Mouse (Mus musculus) forebrain, embryonic 16.5 days (tissue): ENCODE measurements around the gene Ano6. TPM values are rescaled to one million over a fixed set of nuclear protein-coding genes. Genes with fewer than 3 reads are reported as not detected.

Source experiments
- ATAC-seq: fragments of 200-750 bp; cut with Nextera tagmentation; 2 replicates; pipeline ENCODE4 v1.8.0; 2017; ENCODE audit warnings: mild to moderate bottlenecking, moderate library complexity
- H3K27ac ChIP-seq: fragments of 300-500 bp; sonication (generic); 2 replicates; pipeline ENCODE4 v1.5.1; 2014; ENCODE audit warnings: low read length, control low read depth
- H3K27me3 ChIP-seq: fragments of 300-500 bp; sonication (generic); replicated peaks from 2 replicates; pipeline ENCODE4 v1.6.1; 2014; ENCODE audit warnings: low read length; ENCODE audit not compliant: control insufficient read depth, insufficient read depth
- H3K36me3 ChIP-seq: fragments of 300-500 bp; sonication (generic); 2 replicates; pipeline ENCODE4 v1.6.1; 2014; ENCODE audit not compliant: control insufficient read depth, insufficient read depth
- H3K4me1 ChIP-seq: fragments of 300-500 bp; sonication (generic); replicated peaks from 2 replicates; pipeline ENCODE4 v1.6.1; 2014; ENCODE audit warnings: low read length; ENCODE audit not compliant: control insufficient read depth, insufficient read depth
- H3K4me2 ChIP-seq: fragments of 300-500 bp; sonication (generic); 2 replicates; pipeline ENCODE4 v1.6.1; 2014; ENCODE audit warnings: mild to moderate bottlenecking, low read length, control low read depth
- H3K4me3 ChIP-seq: fragments of 300-500 bp; sonication (generic); replicated peaks from 2 replicates; pipeline ENCODE4 v1.5.1; 2014; ENCODE audit warnings: mild to moderate bottlenecking, low read length, control low read depth
- H3K9ac ChIP-seq: fragments of 300-500 bp; sonication (generic); replicated peaks from 2 replicates; pipeline ENCODE4 v1.6.1; 2014; ENCODE audit warnings: low read depth, low read length, control low read depth
- H3K9me3 ChIP-seq: fragments of 300-500 bp; sonication (generic); 2 replicates; pipeline ENCODE4 v1.6.1; 2016; ENCODE audit warnings: low read length; ENCODE audit not compliant: control insufficient read depth
- WGBS: fragments of 180-500 bp; shearing (Covaris S2); extraction: QIAGEN DNeasy Blood & Tissue Kit; methylation state at CpG from one replicate; pipeline ENCODE4 v1.1.7; 2014; 5-methylcytosine and 5-hydroxymethylcytosine counted together
- polyA plus RNA-seq: library from polyadenylated mRNA; unstranded; fragments of >200 nt; fragmentation: Nextera tagmentation; extraction: Ambion mirVana; gene quantifications from 2 replicates; pipeline ENCODE4 v1.2.1, GENCODE M21; 2015

Ano6 gene
- polyA plus RNA-seq, 1 experiment from 2014 or later: 24.6 TPM

- Histone ChIP-seq H3K27me3 (no peaks in the 10 kb centered on the region), H3K27ac (no peak overlapping the region), H3K4me2 (no peak overlapping the region), H3K4me3 (no peak overlapping the region), H3K4me1 (peaks cover 25% of the 10 kb centered on the region), H3K9me3 (no peaks in the 10 kb centered on the region), H3K36me3 (no peaks in the 10 kb centered on the region), H3K9ac (no peak overlapping the region)
- ATAC-seq: no peak
- 91% methylated on average over 3 of the region's 3 CpGs for WGBS
These were observed 171.9 kb downstream of the Ano6 start for GRCm38 (mm10) chr15:95962411-95963123.

DNA sequence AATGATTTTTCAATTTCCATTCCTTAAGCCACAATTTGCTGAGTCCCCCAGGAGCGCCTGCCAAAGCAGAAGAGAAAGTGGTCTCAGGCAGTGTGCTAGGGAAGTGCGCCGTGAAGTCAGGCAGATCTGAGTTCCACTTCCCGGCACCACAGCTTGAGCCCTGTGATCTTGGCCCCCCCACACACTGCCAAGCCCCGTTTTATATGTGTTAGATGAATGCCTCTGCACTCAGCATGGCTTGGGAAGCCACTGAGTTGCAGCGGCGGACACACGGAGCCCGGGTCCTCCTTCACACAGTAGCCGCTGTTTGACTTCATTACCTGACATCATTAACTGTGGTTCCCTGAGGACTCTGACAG is 172.5 kb downstream of the Ano6 start:
- ATAC-seq: peak; percentile 9; the same call in 1 of the 2 replicates
- H3K27me3 ChIP-seq: no peaks in the 10 kb centered on the region
- H3K4me1 ChIP-seq: peaks cover 25% of the 10 kb centered on the region
- no peaks in the 10 kb centered on the region for H3K9me3 ChIP-seq
- H3K27ac ChIP-seq: no peak overlapping the region; the same call in 1 of the 2 replicates
- H3K4me2 ChIP-seq: no peak overlapping the region
- no peak overlapping the region for H3K9ac ChIP-seq
- no peak overlapping the region for H3K4me3 ChIP-seq
- WGBS: 60% methylated on average over 10 of the region's 10 CpGs
- H3K36me3 ChIP-seq: no peaks in the 10 kb centered on the region

GRCm38 (mm10) chr15:95963533-95964250 is 173.0 kb downstream of the Ano6 start:
- ATAC-seq: peak; percentile 81

DNA sequence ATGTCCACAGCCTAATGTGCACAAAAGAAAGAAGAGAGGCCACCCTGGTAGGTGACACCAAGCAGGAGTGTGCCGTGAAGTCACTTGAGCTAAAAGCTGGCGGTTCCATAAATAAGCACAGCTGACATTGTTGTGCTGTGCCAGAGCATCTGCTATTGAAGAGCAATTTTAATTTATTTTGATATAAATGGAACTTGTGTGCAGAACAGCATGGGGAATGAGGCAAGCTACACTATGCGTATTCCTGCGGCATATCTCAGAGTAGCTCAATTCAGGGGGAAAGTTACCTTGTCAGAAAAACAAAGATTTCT is 173.6 kb downstream of the Ano6 start:
- Histone ChIP-seq H3K27me3 (no peaks in the 10 kb centered on the region), H3K4me1 (peaks cover 25% of the 10 kb centered on the region), H3K36me3 (no peaks in the 10 kb centered on the region), H3K4me2 (no peak overlapping the region), H3K4me3 (no peak overlapping the region), H3K27ac (peak overlapping the region; percentile 70), H3K9me3 (no peaks in the 10 kb centered on the region), H3K9ac (no peak overlapping the region)
- 27% methylated on average over 4 of the region's 4 CpGs for WGBS
- peak; percentile 87 for ATAC-seq

More at GRCm38 (mm10) chr15:95963533-95964250, 173.0 kb downstream of the Ano6 start:
- H3K4me3 ChIP-seq: no peak overlapping the region
- H3K4me2 ChIP-seq: no peak overlapping the region
- H3K9me3 ChIP-seq: no peaks in the 10 kb centered on the region
- WGBS: 53% methylated on average over 12 of the region's 12 CpGs
- no peak overlapping the region for H3K9ac ChIP-seq
- H3K36me3 ChIP-seq: no peaks in the 10 kb centered on the region
- no peaks in the 10 kb centered on the region for H3K27me3 ChIP-seq
- H3K27ac ChIP-seq: peak overlapping the region; percentile 70
- H3K4me1 ChIP-seq: peaks cover 25% of the 10 kb centered on the region

GRCm38 (mm10) chr15:95966979-95967378 is 176.3 kb downstream of the Ano6 start:
- ATAC-seq: no peak
- Histone ChIP-seq H3K27ac (no peak overlapping the region), H3K4me1 (peaks cover 25% of the 10 kb centered on the region), H3K36me3 (no peaks in the 10 kb centered on the region), H3K4me2 (no peak overlapping the region), H3K4me3 (no peak overlapping the region), H3K27me3 (no peaks in the 10 kb centered on the region), H3K9ac (no peak overlapping the region), H3K9me3 (no peaks in the 10 kb centered on the region)
- WGBS: 100% methylated on average over 2 of the region's 2 CpGs

DNA sequence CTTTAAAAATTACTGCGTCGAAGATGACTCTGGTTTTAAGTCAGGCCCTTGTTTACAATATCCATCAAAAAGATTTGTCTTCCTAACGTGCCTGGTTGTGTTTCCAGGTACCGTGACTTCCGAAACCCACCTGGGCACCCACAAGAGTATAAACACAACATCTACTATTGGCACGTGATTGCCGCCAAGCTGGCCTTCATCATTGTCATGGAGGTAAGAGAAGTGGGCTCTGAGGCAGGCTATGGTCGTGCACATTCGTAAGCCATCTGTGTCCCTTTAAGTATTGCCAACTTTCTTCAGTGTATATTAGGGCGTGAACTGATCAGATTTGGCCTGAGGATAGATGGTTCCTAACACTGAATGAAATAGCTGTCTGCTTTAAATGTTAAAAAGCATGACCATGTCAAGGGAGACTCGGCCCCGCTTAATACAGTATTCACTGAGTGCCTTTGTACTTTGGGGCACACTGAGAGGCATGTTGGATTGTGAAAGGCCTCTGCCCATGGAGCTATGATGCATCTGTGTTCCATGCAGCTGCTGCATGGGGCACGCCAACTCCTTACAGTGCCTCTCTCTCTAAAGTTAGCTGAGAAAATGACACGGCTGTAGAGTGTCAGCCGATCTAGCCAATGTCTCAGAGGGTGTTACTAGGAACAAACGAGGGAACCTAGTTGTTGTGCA is 177.0 kb downstream of the Ano6 start:
- Histone ChIP-seq H3K27ac (no peak overlapping the region), H3K27me3 (no peaks in the 10 kb centered on the region), H3K4me3 (no peak overlapping the region), H3K36me3 (peaks cover 3% of the 10 kb centered on the region; the same call in 1 of the 2 replicates), H3K4me2 (no peak overlapping the region), H3K9ac (no peak overlapping the region), H3K4me1 (peaks cover 25% of the 10 kb centered on the region), H3K9me3 (no peaks in the 10 kb centered on the region)
- ATAC-seq: no peak
- 78% methylated on average over 16 of the region's 16 CpGs for WGBS

DNA sequence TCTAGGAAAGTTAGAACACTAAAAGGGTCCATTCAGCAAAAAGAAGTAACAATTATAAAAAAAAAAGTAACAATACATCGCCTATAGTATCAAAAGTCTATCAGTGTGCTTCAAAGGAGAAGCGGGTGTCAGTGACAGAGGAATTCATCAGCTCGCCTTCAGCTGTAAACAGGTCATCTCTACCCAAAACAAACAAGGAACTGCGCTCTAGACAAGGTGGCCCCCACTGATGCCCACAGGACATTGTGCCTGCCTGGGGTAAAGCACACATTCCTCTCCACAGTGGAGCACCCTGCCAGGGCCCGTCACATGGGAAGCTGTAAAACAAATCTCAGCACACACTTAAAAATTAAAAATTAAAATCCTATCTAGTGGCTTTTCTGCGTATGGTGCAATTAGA is 179.0 kb downstream of the Ano6 start:
- no peak overlapping the region for H3K27ac ChIP-seq
- peaks cover 9% of the 10 kb centered on the region for H3K36me3 ChIP-seq
- 93% methylated on average over 6 of the region's 6 CpGs for WGBS
- no peak overlapping the region for H3K4me3 ChIP-seq
- no peaks in the 10 kb centered on the region for H3K27me3 ChIP-seq
- ATAC-seq: no peak
- H3K4me2 ChIP-seq: no peak overlapping the region
- H3K4me1 ChIP-seq: peaks cover 6% of the 10 kb centered on the region
- H3K9me3 ChIP-seq: no peaks in the 10 kb centered on the region
- H3K9ac ChIP-seq: no peak overlapping the region

DNA sequence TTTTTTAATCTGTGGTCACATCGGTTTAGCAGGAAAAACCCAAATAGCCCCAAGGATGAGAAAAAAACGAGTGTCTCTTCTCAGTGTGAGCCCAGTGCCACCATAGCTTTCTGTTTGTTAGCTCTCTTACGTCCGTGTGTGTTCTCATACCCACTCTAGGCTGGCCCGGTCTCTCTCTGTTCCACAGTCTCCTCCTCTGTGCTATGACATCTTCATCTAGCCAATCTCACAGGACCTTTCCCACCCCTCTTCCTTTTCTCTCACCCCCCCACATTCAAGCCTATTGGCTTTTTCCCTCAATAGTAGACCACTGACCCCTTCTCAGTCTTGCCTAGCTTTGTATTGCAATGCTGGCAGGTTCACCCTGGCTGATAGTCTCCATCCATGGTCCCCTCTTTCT is 179.5 kb downstream of the Ano6 start:
- WGBS: 92% methylated on average over 5 of the region's 5 CpGs
- no peak overlapping the region for H3K4me3 ChIP-seq
- H3K9me3 ChIP-seq: no peaks in the 10 kb centered on the region
- no peak overlapping the region for H3K9ac ChIP-seq
- H3K27ac ChIP-seq: no peak overlapping the region
- ATAC-seq: no peak
- H3K36me3 ChIP-seq: peaks cover 9% of the 10 kb centered on the region
- no peaks in the 10 kb centered on the region for H3K27me3 ChIP-seq
- no peaks in the 10 kb centered on the region; the same call in 1 of the 2 replicates for H3K4me1 ChIP-seq
- no peak overlapping the region for H3K4me2 ChIP-seq

DNA sequence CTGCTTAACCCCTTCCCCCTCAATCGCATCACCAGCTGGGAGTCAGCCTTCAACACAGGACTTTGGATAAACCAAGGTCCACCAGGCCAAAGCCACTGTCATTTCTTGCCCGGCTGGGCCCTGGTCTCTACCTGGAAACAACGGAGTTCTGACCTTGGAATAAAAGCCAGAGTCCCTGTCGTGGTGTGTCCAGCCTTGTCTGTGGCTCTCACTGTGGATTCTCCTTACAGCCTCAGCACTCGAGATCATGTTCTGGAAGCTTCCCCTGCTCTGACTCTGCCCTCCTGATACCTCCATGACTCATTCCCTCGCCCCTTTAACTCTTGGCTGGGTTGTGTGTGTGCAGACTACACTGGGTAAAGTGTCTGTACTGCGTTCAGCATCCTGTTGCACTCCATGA is 180.0 kb downstream of the Ano6 start:
- Histone ChIP-seq H3K9ac (no peak overlapping the region), H3K36me3 (peaks cover 9% of the 10 kb centered on the region), H3K27ac (no peak overlapping the region), H3K9me3 (no peaks in the 10 kb centered on the region), H3K4me3 (no peak overlapping the region), H3K4me1 (no peaks in the 10 kb centered on the region), H3K4me2 (no peak overlapping the region), H3K27me3 (no peaks in the 10 kb centered on the region)
- WGBS: 93% methylated on average over 7 of the region's 7 CpGs
- no peak for ATAC-seq
